Mouse (Mus musculus) cerebellum, adult 11-12 months (tissue): ENCODE measurements at regions not wholly inside any gene's neighbourhood (a gene's known extent, or its start where the extent isn't known, plus 50 kb on each side); places are given as distances from the start of the nearest gene placed in this dataset.

Experiments used
- DNase-seq: peaks from one replicate; pipeline ENCODE4 v3.0.0; 2022

GRCm38 (mm10) chr3:120897758-120898157 is 273.7 kb downstream of the Rwdd3 start:
- DNase-seq = no peak

GRCm38 (mm10) chr3:120897221-120897620 is 274.3 kb downstream of the Rwdd3 start:
- peak; percentile 81 for DNase-seq

GRCm38 (mm10) chr3:120886063-120886841 is 285.2 kb downstream of the Rwdd3 start:
- DNase-seq = peak; percentile 75

GRCm38 (mm10) chr3:120885401-120885800 is 286.1 kb downstream of the Rwdd3 start:
- peak; percentile 37 for DNase-seq

- no peak for DNase-seq
Observed at GRCm38 (mm10) chr3:120884189-120884588, 287.3 kb downstream of the Rwdd3 start.

GRCm38 (mm10) chr3:120883650-120884049 is 287.8 kb downstream of the Rwdd3 start:
- DNase-seq = no peak

- no peak for DNase-seq
Observed at GRCm38 (mm10) chr3:120879409-120879808, 292.1 kb downstream of the Rwdd3 start.

GRCm38 (mm10) chr3:120875740-120876139 is 295.8 kb downstream of the Rwdd3 start:
- DNase-seq = no peak

GRCm38 (mm10) chr3:120865036-120865435 is 306.5 kb downstream of the Rwdd3 start:
- no peak for DNase-seq

- no peak for DNase-seq
Observed at GRCm38 (mm10) chr3:120861641-120862040, 309.9 kb downstream of the Rwdd3 start.

GRCm38 (mm10) chr3:120858281-120858680 is 313.2 kb downstream of the Rwdd3 start:
- DNase-seq = peak; percentile 85

- no peak for DNase-seq
Observed at GRCm38 (mm10) chr3:120854322-120854721, 317.2 kb downstream of the Rwdd3 start.

GRCm38 (mm10) chr3:120843623-120844022 is 327.9 kb downstream of the Rwdd3 start:
- DNase-seq = no peak

GRCm38 (mm10) chr3:120823536-120823935 is 348.0 kb downstream of the Rwdd3 start:
- no peak for DNase-seq

GRCm38 (mm10) chr3:120811901-120812300 is 359.6 kb downstream of the Rwdd3 start:
- DNase-seq = no peak

GRCm38 (mm10) chr3:120810527-120810926 is 361.0 kb downstream of the Rwdd3 start:
- no peak for DNase-seq

- DNase-seq = no peak
Observed at GRCm38 (mm10) chr3:120810048-120810447, 361.4 kb downstream of the Rwdd3 start.

- DNase-seq = no peak
Observed at GRCm38 (mm10) chr3:120786659-120787058, 384.8 kb downstream of the Rwdd3 start.

GRCm38 (mm10) chr3:120781486-120781885 is 390.0 kb downstream of the Rwdd3 start:
- no peak for DNase-seq

- DNase-seq = no peak
Observed at GRCm38 (mm10) chr3:120779091-120779490, 392.4 kb downstream of the Rwdd3 start.

GRCm38 (mm10) chr3:120774951-120775350 is 396.5 kb downstream of the Rwdd3 start:
- DNase-seq = no peak

GRCm38 (mm10) chr3:120761681-120762080 is 409.8 kb downstream of the Rwdd3 start:
- no peak for DNase-seq

GRCm38 (mm10) chr3:120761223-120761622 is 410.3 kb downstream of the Rwdd3 start:
- no peak for DNase-seq

- no peak for DNase-seq
Observed at GRCm38 (mm10) chr3:120748513-120748912, 423.0 kb downstream of the Rwdd3 start.

GRCm38 (mm10) chr3:120747678-120748077 is 423.8 kb downstream of the Rwdd3 start:
- DNase-seq = no peak
